Mouse (Mus musculus) hindbrain, embryonic 14.5 days (tissue): ENCODE data around the gene P2ry6. TPM values are rescaled to one million over a fixed set of nuclear protein-coding genes. Genes with fewer than 3 reads are reported as not detected.

Source experiments
- ATAC-seq: fragments of 200-750 bp; cut with Nextera tagmentation; 2 replicates; pipeline ENCODE4 v1.8.0; 2017; ENCODE audit warnings: moderate number of reproducible peaks, mild to moderate bottlenecking, moderate TSS enrichment, moderate library complexity; ENCODE audit not compliant: low FRiP score
- DNase-seq: peaks from one replicate; pipeline ENCODE4 v3.0.0-alpha.2; 2015; ENCODE audit warnings: low spot score
- H3K27ac ChIP-seq: fragments of 300-500 bp; sonication (generic); 2 replicates; pipeline ENCODE4 v1.5.1; 2014; ENCODE audit warnings: mild to moderate bottlenecking, moderate library complexity
- H3K27me3 ChIP-seq: fragments of 300-500 bp; sonication (generic); 2 replicates; pipeline ENCODE4 v1.6.1; 2014; ENCODE audit warnings: mild to moderate bottlenecking, low read length, mixed read lengths; ENCODE audit not compliant: control insufficient read depth, insufficient read depth
- H3K36me3 ChIP-seq: fragments of 300-500 bp; sonication (generic); replicated peaks from 2 replicates; pipeline ENCODE4 v1.6.1; 2014; ENCODE audit not compliant: control insufficient read depth, insufficient read depth
- H3K4me1 ChIP-seq: fragments of 300-500 bp; sonication (generic); replicated peaks from 2 replicates; pipeline ENCODE4 v1.6.1; 2014; ENCODE audit warnings: antibody characterized with exemption, low read length, mixed read lengths; ENCODE audit not compliant: control insufficient read depth, insufficient read depth
- H3K4me2 ChIP-seq: fragments of 300-500 bp; sonication (generic); replicated peaks from 2 replicates; pipeline ENCODE4 v1.6.1; 2014; ENCODE audit warnings: mild to moderate bottlenecking, moderate library complexity
- H3K4me3 ChIP-seq: fragments of 300-500 bp; sonication (generic); replicated peaks from 2 replicates; pipeline ENCODE4 v1.5.1; 2014; ENCODE audit warnings: mild to moderate bottlenecking, low read length
- H3K9ac ChIP-seq: fragments of 300-500 bp; sonication (generic); 2 replicates; pipeline ENCODE4 v1.6.1; 2014
- H3K9me3 ChIP-seq: fragments of 300-500 bp; sonication (generic); 2 replicates; pipeline ENCODE4 v1.6.1; 2016; ENCODE audit warnings: low read length; ENCODE audit not compliant: control insufficient read depth
- WGBS: fragments of 180-500 bp; shearing (Covaris S2); extraction: QIAGEN DNeasy Blood & Tissue Kit; methylation state at CpG from one replicate; pipeline ENCODE4 v1.1.7; 2014; 5-methylcytosine and 5-hydroxymethylcytosine counted together
- polyA plus RNA-seq: library from polyadenylated mRNA; unstranded; fragments of >200 nt; fragmentation: Nextera tagmentation; extraction: Ambion mirVana; gene quantifications from 2 replicates; pipeline ENCODE4 v1.2.1, GENCODE M21; 2014

P2ry6 gene
- polyA plus RNA-seq, 1 experiment from 2014 or later, result 3.5 TPM

DNA sequence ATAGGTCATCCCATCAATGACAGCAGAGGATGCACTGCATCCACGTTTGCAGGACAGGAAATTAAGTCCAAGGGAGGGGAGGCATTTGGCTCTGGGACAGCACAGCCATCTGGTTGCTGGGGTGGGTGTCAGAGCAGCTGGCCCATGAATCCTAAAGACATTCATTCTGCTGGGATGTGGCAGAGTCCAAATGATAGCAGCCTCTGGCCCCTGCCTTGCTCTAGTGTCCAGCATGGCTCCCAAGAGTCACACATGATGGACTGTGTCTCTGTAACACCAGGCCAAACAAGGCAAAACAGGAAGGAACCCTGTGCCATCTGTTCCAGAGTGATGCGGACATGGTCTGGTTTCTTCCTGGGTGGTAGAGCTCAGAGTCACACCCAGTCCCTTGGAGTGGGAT is 22.5 kb downstream of the P2ry6 start:
- no peak for ATAC-seq

DNA sequence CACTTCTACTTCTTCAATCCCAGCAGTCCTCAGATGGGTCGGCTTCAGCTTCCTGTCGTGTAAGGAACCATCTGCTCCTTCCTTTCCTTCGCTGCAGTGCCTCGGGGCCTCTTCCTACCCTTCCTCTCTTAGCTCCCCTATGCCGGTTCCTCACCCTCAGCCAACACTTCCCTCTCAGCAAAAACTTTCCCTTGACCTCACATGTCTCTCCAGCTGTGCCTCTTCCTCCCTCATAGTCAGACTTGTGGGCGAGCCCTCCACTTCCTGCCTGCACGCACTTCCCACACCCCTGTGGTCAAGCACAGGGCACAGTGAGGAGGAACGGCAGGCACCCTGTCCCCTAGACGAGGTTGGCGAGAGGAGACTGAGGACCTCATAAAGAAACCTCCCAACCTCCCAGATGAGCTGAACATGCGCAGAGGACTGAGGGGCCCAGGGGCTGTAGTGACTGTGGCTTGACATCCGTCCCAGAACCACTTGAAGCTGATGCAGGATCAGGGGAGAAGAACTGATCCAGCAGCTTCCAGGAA is 23.9 kb downstream of the P2ry6 start:
- WGBS, result 69% methylated on average over 12 of the region's 12 CpGs
- Histone ChIP-seq H3K4me2 (no peak overlapping the region), H3K27me3 (no peaks in the 10 kb centered on the region), H3K9me3 (no peaks in the 10 kb centered on the region), H3K9ac (no peak overlapping the region), H3K4me1 (no peaks in the 10 kb centered on the region), H3K4me3 (no peak overlapping the region), H3K36me3 (no peaks in the 10 kb centered on the region), H3K27ac (no peak overlapping the region)
- no peak for DNase-seq
- no peak for ATAC-seq

More for the DNA sequence above, 22.5 kb downstream of the P2ry6 start:
- Histone ChIP-seq H3K9ac (no peak overlapping the region), H3K36me3 (no peaks in the 10 kb centered on the region), H3K4me3 (no peak overlapping the region), H3K4me1 (no peaks in the 10 kb centered on the region), H3K27me3 (no peaks in the 10 kb centered on the region), H3K4me2 (no peak overlapping the region), H3K9me3 (no peaks in the 10 kb centered on the region), H3K27ac (no peak overlapping the region)
- no peak for DNase-seq
- 61% methylated on average over 2 of the region's 2 CpGs for WGBS

DNA sequence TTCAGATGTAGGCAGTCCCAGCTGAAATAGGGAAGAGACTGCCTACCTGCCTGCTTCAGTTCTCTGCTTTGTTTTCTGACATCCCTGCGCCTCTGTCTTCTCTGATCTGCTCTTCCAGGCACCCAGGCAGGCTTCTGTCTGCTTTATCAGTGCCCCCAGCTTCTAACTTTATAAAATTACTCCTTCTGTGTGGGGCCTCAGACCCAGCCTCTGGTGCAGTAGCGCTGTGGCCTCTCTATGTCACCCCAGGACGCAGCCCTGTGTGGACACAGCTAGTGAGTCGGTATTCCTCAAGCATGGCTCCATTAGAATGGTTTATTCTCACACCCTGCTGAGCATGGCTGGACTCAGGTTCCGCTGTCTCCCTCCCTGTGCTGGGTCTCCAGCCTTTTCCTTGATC is 24.4 kb downstream of the P2ry6 start:
- ATAC-seq (no peak), DNase-seq (no peak)
- WGBS, result 63% methylated on average over 5 of the region's 5 CpGs
- Histone ChIP-seq H3K9ac (no peak overlapping the region), H3K4me1 (no peaks in the 10 kb centered on the region), H3K9me3 (no peaks in the 10 kb centered on the region), H3K27ac (peak overlapping the region; percentile 41; the same call in 1 of the 2 replicates), H3K36me3 (no peaks in the 10 kb centered on the region), H3K27me3 (no peaks in the 10 kb centered on the region), H3K4me3 (no peak overlapping the region), H3K4me2 (no peak overlapping the region)

DNA sequence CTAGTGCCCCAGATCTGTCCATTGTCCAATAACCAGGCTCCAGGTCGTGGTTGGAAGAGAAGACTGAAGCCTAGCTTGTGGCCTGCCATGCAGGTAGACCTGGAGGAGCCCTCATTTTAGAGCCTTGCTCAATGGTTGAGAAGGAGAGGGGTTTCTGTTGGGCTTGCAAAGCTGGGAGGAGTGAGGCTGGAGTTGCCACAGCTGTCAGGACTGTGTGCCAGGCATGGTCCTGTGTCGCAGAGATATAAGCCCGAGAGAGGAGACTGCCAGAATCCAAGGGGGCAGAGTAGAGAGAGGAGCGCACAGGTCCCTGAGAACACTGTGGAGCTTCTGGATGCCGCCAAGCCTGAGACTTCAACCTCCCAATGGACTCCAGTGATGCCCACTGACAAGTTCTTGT is 29.7 kb downstream of the P2ry6 start:
- WGBS, result 92% methylated on average over 5 of the region's 5 CpGs
- ATAC-seq (no peak), DNase-seq (no peak)
- no peak overlapping the region for H3K9ac ChIP-seq
- no peaks in the 10 kb centered on the region for H3K9me3 ChIP-seq
- H3K4me2 ChIP-seq, result no peak overlapping the region
- no peaks in the 10 kb centered on the region for H3K36me3 ChIP-seq
- H3K4me3 ChIP-seq, result no peak overlapping the region
- H3K27me3 ChIP-seq, result no peaks in the 10 kb centered on the region
- no peaks in the 10 kb centered on the region for H3K4me1 ChIP-seq
- H3K27ac ChIP-seq, result no peak overlapping the region

DNA sequence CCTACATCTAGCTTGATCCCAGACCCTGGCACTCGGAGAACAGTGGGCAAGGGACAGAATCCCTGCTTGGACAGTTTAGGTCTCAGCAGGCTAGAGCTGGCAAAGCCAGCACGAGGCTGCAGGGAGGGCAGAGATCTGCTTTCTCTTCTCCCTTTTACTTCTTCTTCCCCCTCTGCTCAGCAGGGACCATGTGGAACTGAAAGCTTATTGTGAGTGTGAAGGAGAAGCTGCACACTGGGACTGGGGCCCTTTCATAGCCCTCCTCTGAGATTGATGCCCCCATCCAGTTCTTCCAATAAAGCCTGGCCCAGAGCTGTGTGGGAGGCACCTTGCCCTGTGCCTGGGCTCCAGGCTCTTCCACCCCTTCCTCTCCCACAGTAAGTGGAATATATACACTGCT is 30.1 kb downstream of the P2ry6 start:
- Histone ChIP-seq H3K27ac (no peak overlapping the region), H3K4me2 (no peak overlapping the region), H3K4me3 (no peak overlapping the region), H3K4me1 (no peaks in the 10 kb centered on the region), H3K27me3 (no peaks in the 10 kb centered on the region), H3K36me3 (no peaks in the 10 kb centered on the region), H3K9ac (no peak overlapping the region), H3K9me3 (no peaks in the 10 kb centered on the region)
- 51% methylated on average over 2 of the region's 2 CpGs for WGBS
- DNase-seq (no peak), ATAC-seq (no peak)

DNA sequence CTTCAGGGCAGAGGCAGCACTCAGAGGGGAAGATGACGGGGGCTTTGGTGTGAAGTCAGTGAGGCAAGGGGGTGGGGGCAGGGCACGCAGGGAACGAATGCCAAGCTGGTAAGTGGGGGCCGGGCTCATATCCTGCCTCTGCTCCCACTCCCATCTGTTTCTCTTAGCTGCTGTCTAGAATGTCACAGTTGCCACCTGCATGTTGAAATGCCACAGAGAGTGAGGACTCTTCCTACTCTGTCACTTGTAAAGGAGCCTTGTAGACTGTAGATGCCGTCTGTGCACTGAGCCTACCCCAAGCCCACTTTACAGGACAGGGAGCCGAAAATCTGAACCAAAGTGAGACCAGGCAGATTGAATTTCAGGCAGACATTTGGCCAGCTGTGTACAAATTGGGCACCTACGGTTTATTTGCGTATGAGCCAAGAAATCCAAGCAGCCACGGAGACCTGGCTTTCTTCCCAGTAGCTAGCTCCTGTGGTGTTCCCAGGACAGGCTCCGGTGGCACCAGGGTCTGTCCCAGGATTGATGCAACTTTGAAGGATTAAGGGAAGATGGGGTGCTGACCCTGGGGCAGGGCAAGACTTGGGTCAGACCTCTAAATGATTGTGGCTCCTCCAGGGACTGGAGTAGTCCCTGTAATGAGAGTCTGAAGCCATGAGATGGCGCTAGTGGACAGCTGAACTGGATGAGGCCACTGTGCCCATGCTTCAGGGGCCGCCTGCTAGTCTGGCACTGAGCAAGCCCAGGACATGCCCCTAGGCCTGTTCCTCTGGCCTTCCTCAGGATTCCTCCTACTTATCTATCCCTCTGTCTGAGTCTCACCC is 31.4 kb downstream of the P2ry6 start:
- WGBS, result 45% methylated on average over 12 of the region's 12 CpGs
- Histone ChIP-seq H3K36me3 (no peaks in the 10 kb centered on the region), H3K4me2 (no peak overlapping the region), H3K4me1 (no peaks in the 10 kb centered on the region), H3K9me3 (no peaks in the 10 kb centered on the region), H3K4me3 (no peak overlapping the region), H3K27me3 (no peaks in the 10 kb centered on the region), H3K27ac (no peak overlapping the region), H3K9ac (no peak overlapping the region)
- peak; percentile 73 for DNase-seq
- peak; percentile 53 for ATAC-seq

DNA sequence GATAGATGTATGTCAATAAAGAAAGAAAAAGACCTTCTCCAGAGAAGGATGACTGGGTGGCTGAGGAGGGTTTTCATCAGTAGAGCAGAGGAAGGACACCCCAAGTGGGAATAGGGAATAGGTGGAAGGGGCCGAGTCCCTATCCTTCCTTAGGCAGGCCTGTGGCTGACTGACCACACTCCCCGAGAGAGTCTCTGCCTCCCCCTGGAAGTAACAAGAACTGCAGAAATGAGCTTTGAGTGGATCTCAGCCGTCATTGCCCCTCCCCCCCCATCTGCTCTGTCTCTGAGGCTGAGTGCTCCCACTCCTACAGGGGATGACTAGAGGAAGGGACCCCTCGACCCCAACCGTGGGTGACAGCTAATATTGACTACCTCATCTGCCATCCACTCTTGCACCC is 33.3 kb downstream of the P2ry6 start:
- 38% methylated on average over 5 of the region's 5 CpGs for WGBS
- H3K27me3 ChIP-seq, result no peaks in the 10 kb centered on the region
- no peaks in the 10 kb centered on the region for H3K9me3 ChIP-seq
- no peaks in the 10 kb centered on the region for H3K36me3 ChIP-seq
- no peak overlapping the region for H3K4me3 ChIP-seq
- H3K4me1 ChIP-seq, result no peaks in the 10 kb centered on the region
- no peak overlapping the region for H3K9ac ChIP-seq
- H3K4me2 ChIP-seq, result no peak overlapping the region
- no peak overlapping the region for H3K27ac ChIP-seq
- DNase-seq (no peak), ATAC-seq (no peak)

DNA sequence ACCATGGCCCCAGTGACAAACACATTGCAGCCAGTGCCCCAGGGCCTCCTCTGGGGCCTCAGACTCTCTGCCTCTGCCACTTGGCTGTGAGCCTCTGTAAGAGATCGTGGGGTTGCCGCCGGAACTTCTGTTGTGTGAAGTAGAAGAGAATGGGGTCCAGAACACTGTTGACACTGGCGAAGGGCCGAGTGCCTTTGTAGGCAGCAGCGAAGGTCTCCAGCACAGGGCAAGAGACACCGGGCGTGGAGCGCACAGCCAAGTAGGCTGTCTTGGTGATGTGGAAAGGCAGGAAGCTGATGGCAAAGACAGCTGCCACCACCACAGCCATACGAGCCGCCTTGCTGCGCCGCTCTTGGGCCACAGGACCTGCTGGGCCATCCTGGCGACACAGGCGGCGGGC is 36.3 kb downstream of the P2ry6 start:
- WGBS, result 80% methylated on average over 16 of the region's 16 CpGs
- DNase-seq, result no peak
- no peak for ATAC-seq

DNA sequence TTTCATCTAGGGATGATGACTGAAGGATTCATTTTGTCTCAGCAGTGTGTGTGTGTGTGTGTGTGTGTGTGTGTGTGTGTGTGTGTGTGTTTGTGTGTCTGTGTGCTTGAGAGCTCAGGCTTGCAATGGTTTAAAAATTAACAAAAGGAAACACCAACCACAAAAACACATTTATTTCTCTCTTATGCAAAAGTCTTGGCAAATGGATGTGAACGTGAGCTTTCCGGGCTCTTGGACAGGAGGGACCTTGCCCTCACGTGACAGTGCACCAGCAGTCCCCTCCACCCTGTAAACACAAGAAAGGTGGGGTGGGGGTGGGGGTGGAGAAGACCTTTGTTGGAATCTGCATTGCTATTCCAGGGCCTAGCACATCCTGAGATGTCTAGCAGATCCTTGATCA is 37.0 kb downstream of the P2ry6 start:
- DNase-seq, result no peak
- 78% methylated on average over 3 of the region's 3 CpGs for WGBS
- Histone ChIP-seq H3K27ac (no peak overlapping the region), H3K9ac (no peak overlapping the region), H3K4me2 (no peak overlapping the region), H3K4me3 (no peak overlapping the region), H3K27me3 (peaks cover 10% of the 10 kb centered on the region), H3K4me1 (no peaks in the 10 kb centered on the region), H3K9me3 (no peaks in the 10 kb centered on the region), H3K36me3 (no peaks in the 10 kb centered on the region)
- no peak for ATAC-seq

More for the DNA sequence above, 36.3 kb downstream of the P2ry6 start:
- no peaks in the 10 kb centered on the region for H3K4me1 ChIP-seq
- no peak overlapping the region for H3K4me2 ChIP-seq
- no peaks in the 10 kb centered on the region for H3K9me3 ChIP-seq
- no peaks in the 10 kb centered on the region for H3K36me3 ChIP-seq
- peaks cover 3% of the 10 kb centered on the region; the same call in 1 of the 2 replicates for H3K27me3 ChIP-seq
- no peak overlapping the region for H3K4me3 ChIP-seq
- H3K9ac ChIP-seq, result no peak overlapping the region
- no peak overlapping the region for H3K27ac ChIP-seq
